Mouse (Mus musculus): ENCODE results near the gene Plekhm3. TPM values are rescaled to one million over a fixed set of nuclear protein-coding genes. Genes with fewer than 3 reads are reported as not detected.
A peak's percentile ranks its signal among the peaks of the same experiment; 100 is the strongest.

The Plekhm3 gene
- polyA plus RNA-seq, 1 experiment from 2014 or later, result 10.4 TPM

DNA sequence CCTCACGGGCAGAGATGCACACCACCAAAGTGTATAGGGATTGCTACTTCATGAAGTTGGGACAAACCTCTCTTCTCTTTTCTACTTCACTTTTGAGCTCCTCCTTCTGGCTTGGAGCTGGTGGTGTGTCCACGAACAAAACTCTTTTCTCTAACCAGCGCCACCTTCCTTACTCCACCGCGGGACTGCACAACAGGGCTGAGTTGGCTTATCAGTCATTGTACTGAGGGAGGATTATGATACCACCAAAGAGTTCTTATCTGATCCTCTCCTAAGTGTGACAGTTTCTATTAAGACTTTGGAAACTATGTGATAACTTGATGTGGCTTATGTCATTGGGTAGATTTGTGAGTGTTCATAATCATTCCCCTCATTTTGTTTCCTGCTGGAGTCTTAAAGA is 129.2 kb downstream of the Plekhm3 start:
- Histone ChIP-seq H3K36me3 (ENCODE audit: control insufficient read depth, insufficient read depth, low read length) (no peaks in the 10 kb centered on the region), H3K4me1 (ENCODE audit: control insufficient read depth, insufficient read depth, low read length) (peaks cover 4% of the 10 kb centered on the region; the same call in 1 of the 2 replicates), H3K4me2 (replicated peaks; ENCODE audit: low read depth, low read length) (no peak overlapping the region), H3K27me3 (ENCODE audit: control insufficient read depth, insufficient read depth, low read length) (no peaks in the 10 kb centered on the region), H3K9me3 (ENCODE audit: control insufficient read depth, low read depth, low read length) (no peaks in the 10 kb centered on the region), H3K4me3 (ENCODE audit: low read depth, low read length) (no peak overlapping the region), H3K9ac (replicated peaks; ENCODE audit: low read depth, low read length) (no peak overlapping the region), H3K27ac (ENCODE audit: low read length) (no peak overlapping the region)
- WGBS, result 92% methylated on average over 5 of the region's 5 CpGs
- no peak for ATAC-seq (ENCODE audit: insufficient number of reproducible peaks, insufficient read depth, low FRiP score, low read depth)

DNA sequence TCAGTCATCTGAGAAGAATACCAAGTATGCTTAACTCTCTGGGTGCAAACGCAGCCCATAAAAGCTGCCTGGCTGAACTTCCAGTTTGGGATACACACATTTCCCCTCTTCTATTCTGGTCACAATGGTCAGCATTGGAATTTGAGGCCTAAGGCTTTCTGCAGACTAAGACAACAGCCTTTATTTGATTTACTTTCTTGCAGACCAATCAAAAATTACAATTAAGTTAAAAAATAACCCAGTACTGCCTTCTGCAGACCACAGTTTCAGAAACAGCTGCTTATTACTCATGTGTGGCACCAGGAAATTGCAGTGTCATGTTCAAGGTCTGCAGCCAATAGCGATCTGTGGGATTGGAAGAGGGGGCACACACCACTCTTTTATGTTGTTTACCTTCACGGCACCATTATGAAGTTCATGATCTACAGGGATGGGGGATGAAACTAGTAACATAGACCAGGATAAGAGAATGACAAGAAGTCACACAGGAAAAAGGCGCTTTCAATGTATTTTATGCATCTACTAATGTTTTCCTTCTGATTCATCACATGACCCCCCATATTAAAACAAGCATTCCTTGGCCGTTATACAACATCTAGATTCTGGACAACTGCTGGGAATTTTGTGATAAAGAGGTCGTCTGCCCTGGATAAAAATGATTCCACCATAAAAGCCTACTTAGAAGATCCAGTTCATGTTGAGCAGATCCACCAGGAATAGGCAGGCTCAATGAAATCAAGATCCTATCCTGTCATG is 130.1 kb downstream of the Plekhm3 start:
- H3K27ac ChIP-seq (ENCODE audit: low read length), result no peak overlapping the region
- H3K4me2 ChIP-seq (replicated peaks; ENCODE audit: low read depth, low read length), result no peak overlapping the region
- no peak for ATAC-seq (ENCODE audit: insufficient number of reproducible peaks, insufficient read depth, low FRiP score, low read depth)
- H3K9me3 ChIP-seq (ENCODE audit: control insufficient read depth, low read depth, low read length), result no peaks in the 10 kb centered on the region
- H3K9ac ChIP-seq (replicated peaks; ENCODE audit: low read depth, low read length), result no peak overlapping the region
- peaks cover 4% of the 10 kb centered on the region; the same call in 1 of the 2 replicates for H3K4me1 ChIP-seq (ENCODE audit: control insufficient read depth, insufficient read depth, low read length)
- no peaks in the 10 kb centered on the region for H3K27me3 ChIP-seq (ENCODE audit: control insufficient read depth, insufficient read depth, low read length)
- no peak overlapping the region for H3K4me3 ChIP-seq (ENCODE audit: low read depth, low read length)
- H3K36me3 ChIP-seq (ENCODE audit: control insufficient read depth, insufficient read depth, low read length), result no peaks in the 10 kb centered on the region
- WGBS, result 62% methylated on average over 6 of the region's 6 CpGs

DNA sequence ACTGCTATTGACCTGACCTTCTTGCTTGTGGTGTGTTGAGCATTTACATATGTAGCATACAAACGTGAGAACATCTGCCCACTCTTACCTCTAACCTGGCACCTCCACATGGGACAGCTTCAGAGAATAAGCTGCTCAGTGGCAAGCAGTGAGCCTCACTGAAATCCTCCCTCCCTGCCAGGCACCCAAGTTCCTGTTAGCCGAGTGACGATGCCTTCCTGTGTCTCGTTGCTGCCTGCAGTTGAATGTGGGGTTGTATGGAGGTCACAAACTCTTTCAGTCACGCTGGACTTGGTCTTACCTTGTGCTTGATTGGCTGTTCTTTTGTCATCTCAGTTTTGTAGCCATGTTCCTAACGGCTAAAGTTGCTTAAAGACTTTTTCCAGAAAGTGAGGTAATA is 133.1 kb downstream of the Plekhm3 start:
- H3K9ac ChIP-seq (replicated peaks; ENCODE audit: low read depth, low read length), result no peak overlapping the region
- 54% methylated on average over 6 of the region's 6 CpGs for WGBS
- ATAC-seq (ENCODE audit: insufficient number of reproducible peaks, insufficient read depth, low FRiP score, low read depth), result no peak

GRCm38 (mm10) chr1:64817709-64818108 is 138.9 kb downstream of the Plekhm3 start:
- H3K9me3 ChIP-seq (ENCODE audit: control insufficient read depth, low read depth, low read length), result no peaks in the 10 kb centered on the region
- H3K4me3 ChIP-seq (ENCODE audit: low read depth, low read length), result no peak overlapping the region
- no peaks in the 10 kb centered on the region for H3K27me3 ChIP-seq (ENCODE audit: control insufficient read depth, insufficient read depth, low read length)
- H3K36me3 ChIP-seq (ENCODE audit: control insufficient read depth, insufficient read depth, low read length), result no peaks in the 10 kb centered on the region
- ATAC-seq (ENCODE audit: insufficient number of reproducible peaks, insufficient read depth, low FRiP score, low read depth), result no peak
- H3K27ac ChIP-seq (ENCODE audit: low read length), result no peak overlapping the region
- H3K9ac ChIP-seq (replicated peaks; ENCODE audit: low read depth, low read length), result no peak overlapping the region
- H3K4me2 ChIP-seq (replicated peaks; ENCODE audit: low read depth, low read length), result no peak overlapping the region
- no peaks in the 10 kb centered on the region for H3K4me1 ChIP-seq (ENCODE audit: control insufficient read depth, insufficient read depth, low read length)
- 70% methylated on average over 5 of the region's 5 CpGs for WGBS

More for the DNA sequence above, 133.1 kb downstream of the Plekhm3 start:
- Histone ChIP-seq H3K27me3 (ENCODE audit: control insufficient read depth, insufficient read depth, low read length) (no peaks in the 10 kb centered on the region), H3K4me3 (ENCODE audit: low read depth, low read length) (no peak overlapping the region), H3K4me1 (ENCODE audit: control insufficient read depth, insufficient read depth, low read length) (0 out of 2 replicates have a peak, but pooled peaks cover 4% of the 10 kb centered on the region), H3K27ac (ENCODE audit: low read length) (no peak overlapping the region), H3K9me3 (ENCODE audit: control insufficient read depth, low read depth, low read length) (no peaks in the 10 kb centered on the region), H3K4me2 (replicated peaks; ENCODE audit: low read depth, low read length) (no peak overlapping the region), H3K36me3 (ENCODE audit: control insufficient read depth, insufficient read depth, low read length) (no peaks in the 10 kb centered on the region)

DNA sequence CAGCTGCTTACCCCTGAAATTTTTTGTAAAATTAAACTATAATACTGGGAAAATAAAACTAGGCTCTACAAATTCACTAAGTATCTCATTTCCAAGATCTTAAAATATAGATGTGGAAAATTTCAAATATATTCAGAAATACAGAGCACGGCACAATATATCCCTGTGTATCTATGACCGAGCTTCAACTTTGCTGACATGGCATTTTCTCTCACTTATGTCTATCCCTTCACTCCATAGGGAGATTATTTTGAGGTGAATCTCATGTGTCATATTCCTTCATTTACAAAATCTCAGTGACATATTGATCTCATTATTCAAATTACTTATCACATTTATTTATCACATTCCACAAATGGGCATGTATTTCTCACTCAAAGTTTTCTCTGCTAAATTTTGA is 143.4 kb downstream of the Plekhm3 start:
- H3K4me3 ChIP-seq (ENCODE audit: low read depth, low read length), result no peak overlapping the region
- H3K4me2 ChIP-seq (replicated peaks; ENCODE audit: low read depth, low read length), result no peak overlapping the region
- no peaks in the 10 kb centered on the region for H3K36me3 ChIP-seq (ENCODE audit: control insufficient read depth, insufficient read depth, low read length)
- H3K27ac ChIP-seq (ENCODE audit: low read length), result no peak overlapping the region
- WGBS, result 97% methylated on average over 2 of the region's 2 CpGs
- no peaks in the 10 kb centered on the region for H3K27me3 ChIP-seq (ENCODE audit: control insufficient read depth, insufficient read depth, low read length)
- no peak for ATAC-seq (ENCODE audit: insufficient number of reproducible peaks, insufficient read depth, low FRiP score, low read depth)
- 0 out of 2 replicates have a peak, but pooled peaks cover 3% of the 10 kb centered on the region for H3K4me1 ChIP-seq (ENCODE audit: control insufficient read depth, insufficient read depth, low read length)
- no peaks in the 10 kb centered on the region for H3K9me3 ChIP-seq (ENCODE audit: control insufficient read depth, low read depth, low read length)
- H3K9ac ChIP-seq (replicated peaks; ENCODE audit: low read depth, low read length), result no peak overlapping the region

DNA sequence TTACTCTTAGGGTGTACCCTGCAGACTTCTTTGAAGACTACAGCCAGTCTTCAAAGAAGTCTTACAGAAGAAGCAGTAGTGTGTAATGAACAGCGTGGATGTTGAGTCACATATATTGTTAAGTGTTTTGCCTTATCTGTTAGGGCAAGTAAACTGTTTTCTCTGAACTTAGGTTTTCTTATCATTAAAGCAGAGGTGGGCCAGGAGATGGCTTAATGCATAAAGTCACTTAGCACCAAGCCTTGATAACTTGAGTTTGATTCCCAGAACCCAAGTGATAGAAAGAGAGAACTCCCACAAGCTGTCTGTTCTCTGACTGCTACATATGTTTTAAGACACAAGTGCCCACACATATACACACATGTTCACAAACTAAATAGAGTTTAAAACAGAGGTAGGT is 144.7 kb downstream of the Plekhm3 start:
- Histone ChIP-seq H3K4me1 (ENCODE audit: control insufficient read depth, insufficient read depth, low read length) (0 out of 2 replicates have a peak, but pooled peaks cover 3% of the 10 kb centered on the region), H3K36me3 (ENCODE audit: control insufficient read depth, insufficient read depth, low read length) (no peaks in the 10 kb centered on the region), H3K4me2 (replicated peaks; ENCODE audit: low read depth, low read length) (no peak overlapping the region), H3K9ac (replicated peaks; ENCODE audit: low read depth, low read length) (no peak overlapping the region), H3K27me3 (ENCODE audit: control insufficient read depth, insufficient read depth, low read length) (no peaks in the 10 kb centered on the region), H3K27ac (ENCODE audit: low read length) (no peak overlapping the region), H3K4me3 (ENCODE audit: low read depth, low read length) (no peak overlapping the region), H3K9me3 (ENCODE audit: control insufficient read depth, low read depth, low read length) (no peaks in the 10 kb centered on the region)
- 87% methylated on average over 1 of the region's 1 CpGs for WGBS
- no peak for ATAC-seq (ENCODE audit: insufficient number of reproducible peaks, insufficient read depth, low FRiP score, low read depth)

DNA sequence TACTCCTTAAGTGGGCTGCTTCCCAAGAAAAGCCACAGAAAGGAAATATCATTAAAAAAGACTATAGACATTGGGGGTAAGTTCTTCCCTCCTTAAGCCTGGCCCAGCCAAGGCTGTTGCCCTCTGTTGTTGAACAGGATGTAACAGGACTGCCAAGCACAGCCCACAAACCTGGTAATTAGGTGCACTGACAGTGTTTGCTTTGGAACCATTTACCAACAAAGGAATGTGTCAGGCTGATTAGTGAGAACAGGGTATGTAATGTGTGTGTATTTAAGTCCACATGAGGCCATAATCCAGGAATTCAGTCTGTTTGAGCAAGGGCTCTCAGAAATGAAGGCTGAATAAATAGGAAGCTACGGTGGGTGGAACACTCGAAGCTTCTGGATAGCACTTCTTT is 147.5 kb downstream of the Plekhm3 start:
- Histone ChIP-seq H3K9ac (replicated peaks; ENCODE audit: low read depth, low read length) (no peak overlapping the region), H3K4me1 (ENCODE audit: control insufficient read depth, insufficient read depth, low read length) (0 out of 2 replicates have a peak, but pooled peaks cover 3% of the 10 kb centered on the region), H3K4me2 (replicated peaks; ENCODE audit: low read depth, low read length) (no peak overlapping the region), H3K9me3 (ENCODE audit: control insufficient read depth, low read depth, low read length) (no peaks in the 10 kb centered on the region), H3K4me3 (ENCODE audit: low read depth, low read length) (no peak overlapping the region), H3K27me3 (ENCODE audit: control insufficient read depth, insufficient read depth, low read length) (no peaks in the 10 kb centered on the region), H3K36me3 (ENCODE audit: control insufficient read depth, insufficient read depth, low read length) (no peaks in the 10 kb centered on the region), H3K27ac (ENCODE audit: low read length) (no peak overlapping the region; the same call in 1 of the 2 replicates)
- 41% methylated on average over 2 of the region's 2 CpGs for WGBS
- peak; percentile 88 for ATAC-seq (ENCODE audit: insufficient number of reproducible peaks, insufficient read depth, low FRiP score, low read depth)

GRCm38 (mm10) chr1:64807766-64808165 is 148.9 kb downstream of the Plekhm3 start:
- Histone ChIP-seq H3K9me3 (ENCODE audit: control insufficient read depth, low read depth, low read length) (no peaks in the 10 kb centered on the region), H3K36me3 (ENCODE audit: control insufficient read depth, insufficient read depth, low read length) (no peaks in the 10 kb centered on the region), H3K27me3 (ENCODE audit: control insufficient read depth, insufficient read depth, low read length) (no peaks in the 10 kb centered on the region), H3K4me2 (replicated peaks; ENCODE audit: low read depth, low read length) (no peak overlapping the region), H3K4me3 (ENCODE audit: low read depth, low read length) (no peak overlapping the region), H3K27ac (ENCODE audit: low read length) (no peak overlapping the region), H3K4me1 (ENCODE audit: control insufficient read depth, insufficient read depth, low read length) (0 out of 2 replicates have a peak, but pooled peaks cover 3% of the 10 kb centered on the region), H3K9ac (replicated peaks; ENCODE audit: low read depth, low read length) (no peak overlapping the region)
- 40% methylated on average over 1 of the region's 1 CpGs for WGBS
- no peak for ATAC-seq (ENCODE audit: insufficient number of reproducible peaks, insufficient read depth, low FRiP score, low read depth)
